Mouse (Mus musculus) CH12.LX (cell line): ENCODE measurements around the gene Mctp1. TPM values are rescaled to one million over a fixed set of nuclear protein-coding genes. Genes with fewer than 3 reads are reported as not detected.

Experiments used
- DNase-seq: peaks from one replicate; pipeline ENCODE4 v3.0.0-alpha.2; 2013; ENCODE audit errors: extremely low read depth
- H3K27ac ChIP-seq: 2 replicates; pipeline ENCODE4 v1.5.1; 2012; ENCODE audit warnings: low read depth, mild to moderate bottlenecking, control low read depth, moderate library complexity; ENCODE audit not compliant: insufficient read depth
- H3K27me3 ChIP-seq: replicated peaks from 2 replicates; pipeline ENCODE3; 2012; ENCODE audit warnings: inconsistent platforms
- H3K36me3 ChIP-seq, 2 experiments: replicated peaks in 1 of 2; 2 replicates each; pipeline versions ENCODE3 to v1.6.1; 2012; ENCODE audit warnings: inconsistent platforms in 1 of 2, low read length in 1 of 2, mild to moderate bottlenecking in 1 of 2, mixed read lengths in 1 of 2, moderate library complexity in 1 of 2; ENCODE audit not compliant: control insufficient read depth in 1 of 2, insufficient read depth in 1 of 2
- H3K4me1 ChIP-seq, 2 experiments: 2 replicates each; pipeline ENCODE4 v1.6.1; 2012; ENCODE audit warnings: inconsistent platforms in 1 of 2, moderate library complexity in 1 of 2; ENCODE audit not compliant: insufficient read depth in 2 of 2, control insufficient read depth in 1 of 2
- H3K4me2 ChIP-seq: 2 replicates; pipeline ENCODE4 v1.6.1; 2012; ENCODE audit warnings: low read depth, mild to moderate bottlenecking, control low read depth; ENCODE audit not compliant: poor library complexity, insufficient read depth, severe bottlenecking
- H3K4me3 ChIP-seq, 3 experiments: fragments of 150-350 bp in 1 of 3; sonication (generic) in 1 of 3; replicated peaks in 1 of 3; 2 replicates each; pipeline versions ENCODE3 to v1.5.1; 2011 to 2012; ENCODE audit warnings: low read depth in 2 of 3, low read length in 2 of 3, mild to moderate bottlenecking in 2 of 3, moderate library complexity in 2 of 3, control low read depth in 1 of 3, improper control_type of control experiment in 1 of 3, inconsistent platforms in 1 of 3, mixed read lengths in 1 of 3; ENCODE audit not compliant: poor library complexity in 1 of 3
- H3K79me2 ChIP-seq: replicated peaks from 2 replicates; pipeline ENCODE4 v1.6.1; 2012; ENCODE audit warnings: mild to moderate bottlenecking, moderate library complexity; ENCODE audit not compliant: control insufficient read depth, poor library complexity, insufficient read depth, severe bottlenecking; ENCODE audit errors: extremely low read depth
- H3K9ac ChIP-seq: 2 replicates; pipeline ENCODE4 v1.6.1; 2012; ENCODE audit warnings: low read depth, mild to moderate bottlenecking, control low read depth, moderate library complexity; ENCODE audit not compliant: insufficient read depth
- H3K9me3 ChIP-seq: replicated peaks from 2 replicates; pipeline ENCODE3; 2012; ENCODE audit warnings: low read length, inconsistent platforms, mixed read lengths
- BHLHE40 ChIP-seq: IDR thresholded peaks from 2 replicates; pipeline ENCODE4 v1.6.1; 2011; ENCODE audit warnings: mild to moderate bottlenecking, low read depth, low read length, improper control_type of control experiment
- CHD1 ChIP-seq: IDR thresholded peaks from 2 replicates; pipeline ENCODE4 v1.6.1; 2012; ENCODE audit warnings: low read depth, low read length, improper control_type of control experiment, inconsistent platforms
- CHD2 ChIP-seq: IDR thresholded peaks from 2 replicates; pipeline ENCODE4 v1.6.1; 2011; ENCODE audit warnings: low read length, improper control_type of control experiment
- CTCF ChIP-seq, 2 experiments: IDR thresholded peaks in 1 of 2; conservative IDR thresholded peaks in 1 of 2; 2 replicates each; pipeline ENCODE4 v1.5.1; 2011 to 2012; ENCODE audit warnings: low read depth in 2 of 2, low read length in 2 of 2, improper control_type of control experiment in 1 of 2, inconsistent platforms in 1 of 2, mild to moderate bottlenecking in 1 of 2, moderate library complexity in 1 of 2
- E2F4 ChIP-seq: IDR thresholded peaks from 2 replicates; pipeline ENCODE4 v1.6.1; 2011; ENCODE audit warnings: low read depth, low read length, improper control_type of control experiment; ENCODE audit not compliant: insufficient replicate concordance
- ELF1 ChIP-seq: IDR thresholded peaks from 2 replicates; pipeline ENCODE4 v1.6.1; 2014; ENCODE audit warnings: low read depth, mild to moderate bottlenecking, inconsistent platforms, low read length, improper control_type of control experiment
- EP300 ChIP-seq: IDR thresholded peaks from 2 replicates; pipeline ENCODE4 v1.6.1; 2011; ENCODE audit warnings: low read length, improper control_type of control experiment
- ETS1 ChIP-seq: conservative IDR thresholded peaks from 2 replicates; pipeline ENCODE4 v1.6.1; 2012; ENCODE audit warnings: low read depth, mild to moderate bottlenecking, inconsistent platforms, low read length, improper control_type of control experiment, moderate library complexity
- HCFC1 ChIP-seq: IDR thresholded peaks from 2 replicates; pipeline ENCODE4 v1.6.1; 2012; ENCODE audit warnings: low read depth, mild to moderate bottlenecking, inconsistent platforms, low read length, improper control_type of control experiment
- IRF4 ChIP-seq: IDR thresholded peaks from 2 replicates; pipeline ENCODE4 v1.6.1; 2014; ENCODE audit warnings: low read depth, mild to moderate bottlenecking, inconsistent platforms, low read length, improper control_type of control experiment
- JUN ChIP-seq: IDR thresholded peaks from 2 replicates; pipeline ENCODE4 v1.6.1; 2011; ENCODE audit warnings: low read depth, mild to moderate bottlenecking, low read length, improper control_type of control experiment, moderate library complexity; ENCODE audit not compliant: insufficient read depth
- JUND ChIP-seq: conservative IDR thresholded peaks from 2 replicates; pipeline ENCODE4 v1.6.1; 2011; ENCODE audit warnings: low read depth, low read length, improper control_type of control experiment
- MAFK ChIP-seq: IDR thresholded peaks from 2 replicates; pipeline ENCODE4 v1.6.1; 2011; ENCODE audit warnings: low read length, improper control_type of control experiment; ENCODE audit not compliant: insufficient replicate concordance
- MAZ ChIP-seq: IDR thresholded peaks from 2 replicates; pipeline ENCODE4 v1.6.1; 2012; ENCODE audit warnings: low read depth, mild to moderate bottlenecking, inconsistent platforms, low read length, improper control_type of control experiment, moderate library complexity
- MEF2A ChIP-seq: IDR thresholded peaks from 2 replicates; pipeline ENCODE4 v1.6.1; 2014; ENCODE audit warnings: low read depth, mild to moderate bottlenecking, inconsistent platforms, low read length, improper control_type of control experiment, borderline replicate concordance
- MXI1 ChIP-seq: IDR thresholded peaks from 2 replicates; pipeline ENCODE4 v1.6.1; 2011; ENCODE audit warnings: mild to moderate bottlenecking, low read depth, low read length, improper control_type of control experiment
- MYC ChIP-seq: IDR thresholded peaks from 2 replicates; pipeline ENCODE4 v1.6.1; 2011; ENCODE audit warnings: low read depth, mild to moderate bottlenecking, improper control_type of control experiment, low read length
- NELFE ChIP-seq: IDR thresholded peaks from 2 replicates; pipeline ENCODE4 v1.6.1; 2011; ENCODE audit warnings: low read depth, low read length, improper control_type of control experiment
- NRF1 ChIP-seq: IDR thresholded peaks from 2 replicates; pipeline ENCODE4 v1.6.1; 2014; ENCODE audit warnings: low read depth, mild to moderate bottlenecking, inconsistent platforms, low read length, improper control_type of control experiment, moderate library complexity
- PAX5 ChIP-seq: IDR thresholded peaks from 2 replicates; pipeline ENCODE4 v1.6.1; 2012; ENCODE audit warnings: low read length, inconsistent platforms, mixed read lengths
- POLR2A ChIP-seq: IDR thresholded peaks from 2 replicates; pipeline ENCODE4 v1.6.1; 2011; ENCODE audit warnings: low read depth, mild to moderate bottlenecking, improper control_type of control experiment, low read length
- POLR2AphosphoS2 ChIP-seq: IDR thresholded peaks from 2 replicates; pipeline ENCODE4 v1.6.1; 2011; ENCODE audit warnings: low read depth, low read length, improper control_type of control experiment
- RAD21 ChIP-seq: IDR thresholded peaks from 2 replicates; pipeline ENCODE4 v1.6.1; 2011; ENCODE audit warnings: low read depth, mild to moderate bottlenecking, low read length, improper control_type of control experiment, moderate library complexity
- SIN3A ChIP-seq: IDR thresholded peaks from 2 replicates; pipeline ENCODE4 v1.6.1; 2012; ENCODE audit warnings: low read length, improper control_type of control experiment, inconsistent platforms
- SMC3 ChIP-seq: IDR thresholded peaks from 2 replicates; pipeline ENCODE4 v1.6.1; 2011; ENCODE audit warnings: low read depth, low read length, improper control_type of control experiment
- TBP ChIP-seq: conservative IDR thresholded peaks from 2 replicates; pipeline ENCODE4 v1.6.1; 2011; ENCODE audit warnings: low read depth, low read length, improper control_type of control experiment
- TCF12 ChIP-seq: IDR thresholded peaks from 2 replicates; pipeline ENCODE4 v1.6.1; 2014; ENCODE audit warnings: low read depth, mild to moderate bottlenecking, inconsistent platforms, low read length, improper control_type of control experiment
- USF1 ChIP-seq: IDR thresholded peaks from 2 replicates; pipeline ENCODE4 v1.6.1; 2014; ENCODE audit warnings: low read depth, mild to moderate bottlenecking, inconsistent platforms, low read length, improper control_type of control experiment
- USF2 ChIP-seq: conservative IDR thresholded peaks from 2 replicates; pipeline ENCODE4 v1.6.1; 2011; ENCODE audit warnings: low read depth, low read length, improper control_type of control experiment
- ZC3H11A ChIP-seq: IDR thresholded peaks from 2 replicates; pipeline ENCODE4 v1.6.1; 2012; ENCODE audit warnings: low read depth, mild to moderate bottlenecking, inconsistent platforms, low read length, improper control_type of control experiment
- ZKSCAN1 ChIP-seq: IDR thresholded peaks from 2 replicates; pipeline ENCODE4 v1.6.1; 2012; ENCODE audit warnings: low read depth, inconsistent platforms, low read length, improper control_type of control experiment, borderline replicate concordance
- ZMIZ1 ChIP-seq: IDR thresholded peaks from 2 replicates; pipeline ENCODE4 v1.6.1; 2012; ENCODE audit warnings: low read depth, mild to moderate bottlenecking, inconsistent platforms, low read length, improper control_type of control experiment
- dilution Hi-C: fragments of 300-500 bp; cut with MboI; formaldehyde crosslinking; loops from 2 replicates; pipeline ENCODE4 v1.14.3; 2020; ENCODE audit warnings: low sequenced_read_pairs; ENCODE audit not compliant: extremely low pct_unique_long_range_greater_than_20kb, extremely low pct_ligation_motif_present
- in situ Hi-C: fragments of 300-500 bp; cut with MboI; formaldehyde crosslinking; loops from 3 replicates; pipeline ENCODE4 v1.14.3; 2019; ENCODE audit warnings: low sequenced_read_pairs, low pct_ligation_motif_present, low pct_unique_long_range_greater_than_20kb, mixed read lengths
- polyA plus RNA-seq: library from polyadenylated mRNA; unstranded; fragments of >175 nt; gene quantifications from 2 replicates; pipeline ENCODE4 v1.2.1, GENCODE M21; 2012; ENCODE audit warnings: low read depth; ENCODE audit not compliant: insufficient read length
- total RNA-seq, 2 experiments: library from RNA; depleted of rRNA; stranded (reverse); fragments of 300-350 nt in 1 of 2; fragments of >200 nt in 1 of 2; gene quantifications; 2 replicates each; pipeline ENCODE4 v1.2.3; 2012 to 2014

The Mctp1 gene
- total and polyA plus RNA-seq, 3 experiments = 3.0 to 5.3 (median 3.7) TPM

DNA sequence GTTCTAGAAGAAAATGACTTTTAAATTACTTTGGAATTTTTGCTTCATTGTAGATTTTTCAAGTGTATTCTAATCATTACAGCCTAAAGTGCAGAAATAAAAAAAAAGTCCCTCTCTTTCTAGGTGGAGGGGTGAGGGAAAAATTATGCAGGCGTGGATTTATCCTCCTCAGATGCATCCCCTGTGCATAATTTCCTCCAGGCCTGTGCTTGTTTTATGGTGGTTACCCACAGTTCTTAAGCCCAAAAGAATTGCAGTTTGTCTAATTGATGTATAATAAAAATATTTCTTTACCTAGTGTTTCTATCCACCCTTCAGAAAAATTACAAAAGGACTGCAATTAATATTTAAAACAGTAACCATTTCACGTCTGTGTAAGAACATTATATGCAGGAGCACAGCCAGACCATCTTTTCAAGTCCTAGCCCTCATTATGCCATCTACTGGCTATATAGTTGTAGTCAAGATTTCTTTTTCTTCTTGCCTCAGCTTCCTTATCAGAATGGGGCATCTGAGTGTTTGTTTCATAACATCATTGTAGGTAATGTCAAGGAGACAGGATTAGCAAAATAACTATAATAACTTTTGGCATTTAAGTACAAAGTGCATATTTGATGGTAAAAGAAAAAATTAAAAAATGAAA, 184.4 kb downstream of the Mctp1 start:
- Histone ChIP-seq H3K4me3 (no peak overlapping the region), H3K27ac (no peak overlapping the region), H3K27me3 (no peaks in the 10 kb centered on the region), H3K4me1 (no peaks in the 10 kb centered on the region), H3K79me2 (no peaks in the 10 kb centered on the region), H3K9me3 (no peaks in the 10 kb centered on the region), H3K4me2 (no peak overlapping the region), H3K36me3 (no peaks in the 10 kb centered on the region), H3K9ac (no peak overlapping the region)
- in situ Hi-C loops (no loop called here), dilution Hi-C loops (no loop called here)
- DNase-seq = no peak
- TF ChIP-seq CTCF (conservative IDR thresholded peaks at IDR 0.05 in 1 of 2, IDR thresholded peaks at IDR 0.05 in 1 of 2; ENCODE audit: low read depth in 2 of 2, low read length in 2 of 2) (peak in 1 of 2 experiments; percentile 45; a peak in 1 of 4 replicates), ZKSCAN1 (no peak), SMC3 (0 out of 2 replicates have a peak, but pooled peaks have one; percentile 25)

DNA sequence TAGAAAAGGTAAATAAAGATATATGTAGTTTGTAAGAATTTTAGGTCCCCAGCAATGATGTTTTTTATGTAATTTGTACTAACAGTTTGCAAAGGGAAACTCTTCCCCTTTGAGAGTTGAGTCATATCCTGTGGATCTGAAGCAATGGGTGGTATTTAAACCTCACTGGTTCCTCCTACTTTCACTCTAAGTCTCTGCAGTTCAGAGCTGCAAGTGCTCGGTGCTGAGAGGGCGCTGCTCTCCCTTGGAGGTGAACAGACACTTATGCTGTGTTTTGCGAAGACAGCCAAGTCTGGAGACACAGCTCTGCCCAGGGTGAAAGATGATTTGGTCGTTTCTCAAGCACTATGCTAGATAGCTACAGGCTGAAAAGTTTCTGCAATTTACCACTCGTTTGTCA, 195.1 kb downstream of the Mctp1 start:
- Histone ChIP-seq H3K4me1 (no peaks in the 10 kb centered on the region), H3K27ac (peak overlapping the region; percentile 53; the same call in 1 of the 2 replicates), H3K27me3 (no peaks in the 10 kb centered on the region), H3K4me3 (peak overlapping the region; percentile 27 to 65 (median 41)), H3K79me2 (no peaks in the 10 kb centered on the region), H3K36me3 (no peaks in the 10 kb centered on the region), H3K4me2 (peak overlapping the region; percentile 16; the same call in 1 of the 2 replicates), H3K9me3 (no peaks in the 10 kb centered on the region), H3K9ac (peak overlapping the region; percentile 50; the same call in 1 of the 2 replicates)
- dilution Hi-C loops = no loop called here
- in situ Hi-C loops = no loop called here
- DNase-seq = peak; percentile 88
- TF ChIP-seq MEF2A (no peak), MAZ (no peak), HCFC1 (no peak), NELFE (peak; percentile 60), BHLHE40 (no peak), TCF12 (peak; percentile 58), E2F4 (no peak), ELF1 (no peak), SIN3A (no peak), POLR2AphosphoS2 (no peak), PAX5 (no peak), MYC (no peak), POLR2A (peak; percentile 61), MXI1 (no peak), MAFK (no peak), JUND (peak; percentile 73), CHD1 (no peak), EP300 (no peak), ZMIZ1 (no peak), CTCF (conservative IDR thresholded peaks at IDR 0.05 in 1 of 2, IDR thresholded peaks at IDR 0.05 in 1 of 2; ENCODE audit: low read depth in 2 of 2, low read length in 2 of 2) (peak in 1 of 2 experiments; percentile 63; a peak in 2 of 4 replicates), USF1 (no peak), CHD2 (no peak), JUN (no peak; the same call in 1 of the 2 replicates), USF2 (no peak), TBP (peak; percentile 95), ZKSCAN1 (no peak), ETS1 (no peak), IRF4 (peak; percentile 39; the same call in 1 of the 2 replicates), SMC3 (peak; percentile 43), ZC3H11A (no peak), NRF1 (no peak), RAD21 (peak; percentile 53)
